Mouse (Mus musculus) stomach, postnatal 0 days (tissue): ENCODE results near the gene Defb21.
A peak's percentile ranks its signal among the peaks of the same experiment; 100 is the strongest.

Experiments used
- CTCF ChIP-seq: IDR thresholded peaks from 2 replicates; pipeline ENCODE4 v1.5.1; 2016; ENCODE audit warnings: antibody characterized with exemption, low read depth, mild to moderate bottlenecking, moderate library complexity
- EP300 ChIP-seq: optimal IDR thresholded peaks from 2 replicates; pipeline ENCODE3; 2016; ENCODE audit warnings: antibody characterized with exemption

DNA sequence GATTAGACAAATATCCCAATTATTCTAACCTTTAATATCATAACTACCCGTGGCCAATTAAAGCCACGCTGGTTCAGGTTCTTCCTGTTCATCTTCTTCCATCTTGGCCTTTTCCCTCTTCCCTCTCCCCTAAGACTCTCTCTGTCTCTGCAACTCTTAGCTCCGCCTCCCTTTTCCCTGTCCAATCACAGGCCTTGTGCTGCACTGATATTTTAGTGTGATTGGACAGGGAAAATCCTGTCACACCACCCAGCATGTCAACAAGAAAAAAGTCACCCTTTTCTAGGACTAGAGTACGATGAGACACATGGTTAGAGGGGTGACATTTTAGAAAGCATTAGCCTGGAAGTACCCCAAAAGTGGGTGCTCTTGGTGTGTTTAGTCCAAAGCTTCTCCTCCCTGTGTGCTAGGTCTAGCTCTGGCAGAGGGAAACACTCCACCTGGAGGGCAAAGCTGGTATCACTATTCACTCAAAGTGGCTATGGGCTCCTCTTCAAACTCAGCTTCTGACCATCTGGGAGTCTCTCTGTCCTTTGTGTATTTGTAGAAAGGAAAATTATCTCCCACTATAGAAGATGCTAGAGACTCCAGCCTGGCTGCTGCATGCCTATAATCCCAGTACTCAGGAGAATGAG lies 14.5 kb downstream of the Defb21 start:
- TF ChIP-seq CTCF: peak; percentile 61
- TF ChIP-seq EP300: no peak
